Mouse (Mus musculus) cerebellum, adult (tissue): ENCODE results near the gene Acoxl.
"Not testable (repeated sequence)": the region's sequence is repeated elsewhere in the genome, so short reads cannot be mapped to it uniquely, and the experiment has no call there.

ENCODE experiments used
- ATAC-seq: cut with Nextera tagmentation; 2 replicates; pipeline ENCODE4 v1.9.2; 2017; ENCODE audit warnings: mild to moderate bottlenecking, moderate library complexity, mixed read lengths; ENCODE audit not compliant: insufficient number of reproducible peaks, low FRiP score, low TSS enrichment

The Acoxl gene

DNA sequence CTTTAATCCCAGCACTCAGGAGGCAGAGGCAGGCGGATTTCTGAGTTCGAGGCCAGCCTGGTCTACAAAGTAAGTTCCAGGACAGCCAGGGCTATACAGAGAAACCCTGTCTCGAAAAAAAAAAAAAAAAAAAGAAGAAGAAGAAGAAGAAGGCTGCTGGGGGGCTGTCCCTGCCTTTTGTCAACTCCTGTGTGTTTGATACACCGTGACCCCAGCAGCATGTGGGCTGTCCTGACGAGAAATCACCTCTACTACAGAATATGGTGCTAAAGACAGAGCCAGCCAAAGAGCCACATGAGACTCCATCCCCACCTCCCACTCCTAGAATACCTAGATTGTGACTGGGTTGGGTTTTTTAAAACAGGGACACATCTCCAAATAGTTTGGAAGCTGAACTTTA is 259.4 kb downstream of the Acoxl start:
- not testable (repeated sequence) for ATAC-seq

DNA sequence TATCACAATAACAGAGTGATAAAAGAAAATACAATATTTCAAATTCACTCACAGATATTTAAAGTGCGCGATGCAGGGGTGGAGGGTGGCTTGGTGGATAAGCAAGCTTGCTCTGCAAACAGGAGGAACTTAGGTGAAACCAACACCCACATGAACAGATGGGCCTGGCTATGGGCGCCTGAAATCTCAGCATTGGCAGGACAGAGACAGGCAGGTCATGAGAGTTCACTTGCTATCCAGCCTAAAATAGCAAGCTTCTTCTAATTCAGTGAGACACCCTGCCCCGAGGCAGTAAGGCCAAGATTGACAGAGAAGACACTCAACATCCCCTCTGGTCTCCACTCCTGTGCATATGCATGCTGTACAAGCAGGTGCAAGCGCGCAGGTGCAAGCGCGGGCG is 263.4 kb downstream of the Acoxl start:
- no peak for ATAC-seq

DNA sequence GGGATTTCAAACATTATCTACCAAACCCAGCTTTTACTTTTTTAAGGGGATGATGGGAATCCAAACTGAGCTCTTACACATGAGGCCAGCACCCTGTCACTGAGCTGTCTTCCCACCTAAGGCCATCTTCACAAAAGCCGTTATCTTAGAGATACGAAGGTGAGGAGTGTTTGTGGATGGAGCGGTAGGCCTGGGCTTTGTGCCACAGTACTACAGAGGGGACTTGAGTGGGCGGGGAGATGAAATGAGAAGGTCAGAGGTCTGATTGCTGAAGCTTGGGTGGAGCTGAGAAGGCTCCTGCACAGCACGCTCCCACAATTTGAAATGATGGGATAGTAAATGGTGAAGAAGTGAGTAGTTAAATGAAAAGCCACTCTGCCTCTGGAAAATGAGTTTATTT is 266.1 kb downstream of the Acoxl start:
- ATAC-seq, result no peak

DNA sequence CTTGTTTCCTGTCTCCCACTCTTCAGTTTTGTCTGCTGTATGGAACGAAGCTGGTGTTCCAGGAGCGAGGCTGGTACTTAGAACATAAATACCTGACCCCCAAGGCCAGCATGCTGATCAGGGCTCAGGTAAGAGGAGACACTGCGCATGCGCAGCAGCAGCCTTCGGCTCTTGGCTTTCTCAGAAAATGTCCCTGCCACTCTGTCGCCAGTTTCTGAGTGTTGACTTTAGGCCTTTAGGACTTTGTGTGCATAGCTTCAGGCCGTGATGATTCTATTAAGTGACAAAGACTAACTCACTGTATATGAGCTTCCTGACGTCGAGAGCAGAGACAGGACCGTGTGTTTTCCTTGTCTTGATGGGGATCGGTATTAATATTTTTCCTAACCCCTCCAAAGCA is 267.0 kb downstream of the Acoxl start:
- ATAC-seq, result no peak

DNA sequence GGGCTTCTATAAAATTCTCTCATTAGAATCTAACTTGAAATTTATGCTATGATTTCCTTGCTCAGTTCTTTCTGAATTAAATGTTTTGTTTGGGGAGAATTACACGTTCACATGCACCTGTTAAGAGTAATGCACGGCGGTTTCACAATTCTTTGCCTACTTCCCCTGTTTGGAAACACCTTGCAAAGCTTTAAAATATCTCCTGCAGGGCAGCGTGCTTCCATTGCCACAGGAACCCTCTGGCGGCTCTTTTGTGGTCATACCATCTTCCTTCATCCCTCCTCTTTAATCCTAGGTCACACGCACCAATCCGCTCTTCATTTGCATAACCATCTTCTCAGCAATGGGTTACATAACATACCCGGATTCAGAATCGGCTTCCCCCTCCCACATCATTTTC is 272.9 kb downstream of the Acoxl start:
- ATAC-seq, result no peak

DNA sequence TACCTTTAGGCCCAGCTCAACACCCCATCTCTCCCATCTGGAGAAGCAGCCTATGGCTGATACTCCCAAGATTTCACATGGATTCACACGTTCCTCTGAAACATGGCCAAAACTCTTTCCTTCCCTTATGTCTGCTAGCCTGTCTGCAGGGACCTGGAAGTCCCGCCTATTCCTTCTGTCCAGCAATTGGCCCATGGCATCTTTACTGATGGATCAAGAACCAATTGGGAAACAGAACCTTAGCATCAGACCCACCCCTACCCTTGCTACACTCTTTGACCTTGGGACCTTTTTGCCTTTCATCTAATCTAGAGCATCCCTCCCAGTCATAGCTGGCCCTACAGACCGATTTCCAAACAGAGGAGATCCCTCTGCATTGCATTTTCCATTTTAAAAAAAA is 275.9 kb downstream of the Acoxl start:
- ATAC-seq, result no peak

DNA sequence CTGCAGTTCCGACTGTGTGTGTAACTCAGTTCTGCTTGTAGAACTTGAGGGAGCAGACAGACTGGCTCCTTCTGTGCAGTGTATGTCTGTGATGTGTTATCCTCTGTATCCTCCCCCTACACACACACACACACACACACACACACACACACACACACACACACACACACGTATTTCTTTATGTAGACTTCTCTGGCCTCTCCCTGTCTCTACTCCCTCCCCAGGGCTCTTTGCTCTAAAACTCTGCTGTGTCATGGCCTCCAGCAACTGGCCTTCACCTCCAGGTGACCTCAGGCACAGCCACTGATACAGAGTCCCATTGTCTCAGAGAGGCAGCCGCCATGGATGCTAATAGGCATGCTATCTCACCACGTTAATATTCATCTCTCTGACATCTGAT is 276.9 kb downstream of the Acoxl start:
- ATAC-seq, result no peak

DNA sequence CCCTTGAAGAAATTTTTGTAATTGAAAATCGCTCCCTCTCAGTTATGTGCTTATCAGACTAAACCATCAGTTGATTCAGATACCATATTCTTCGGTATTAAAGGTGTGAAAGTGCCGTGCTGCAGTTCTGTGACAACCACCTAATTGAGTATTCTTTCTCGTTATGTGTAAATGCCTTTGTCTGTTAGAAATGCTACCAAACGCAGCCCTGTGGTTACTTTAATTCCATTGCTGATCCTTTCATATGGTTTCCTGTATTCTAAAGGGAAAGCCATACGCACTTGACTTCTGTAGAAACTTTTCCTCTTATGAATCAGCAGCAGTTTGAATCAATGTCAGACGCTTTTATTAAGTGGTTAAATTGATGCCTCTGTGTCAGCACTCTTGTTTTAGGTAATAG is 278.9 kb downstream of the Acoxl start:
- no peak for ATAC-seq

DNA sequence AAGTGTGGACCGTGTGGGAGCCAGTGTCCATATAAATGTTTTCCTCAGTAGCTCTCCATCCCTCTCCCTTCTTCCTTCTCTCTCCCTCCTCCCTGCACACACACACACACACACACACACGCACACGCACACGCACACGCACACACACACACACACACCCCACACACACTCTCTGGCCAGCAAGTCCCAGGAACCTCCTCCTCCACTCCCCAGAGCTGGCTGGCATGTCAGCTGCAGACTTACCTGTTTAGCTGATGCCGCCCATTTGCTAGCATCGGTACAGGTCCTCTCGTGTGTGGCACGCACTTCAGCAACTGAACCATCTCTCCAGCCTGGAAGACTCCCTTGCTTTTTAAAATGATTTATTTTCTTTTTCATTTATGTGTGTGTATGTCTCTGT is 280.3 kb downstream of the Acoxl start:
- no peak for ATAC-seq

DNA sequence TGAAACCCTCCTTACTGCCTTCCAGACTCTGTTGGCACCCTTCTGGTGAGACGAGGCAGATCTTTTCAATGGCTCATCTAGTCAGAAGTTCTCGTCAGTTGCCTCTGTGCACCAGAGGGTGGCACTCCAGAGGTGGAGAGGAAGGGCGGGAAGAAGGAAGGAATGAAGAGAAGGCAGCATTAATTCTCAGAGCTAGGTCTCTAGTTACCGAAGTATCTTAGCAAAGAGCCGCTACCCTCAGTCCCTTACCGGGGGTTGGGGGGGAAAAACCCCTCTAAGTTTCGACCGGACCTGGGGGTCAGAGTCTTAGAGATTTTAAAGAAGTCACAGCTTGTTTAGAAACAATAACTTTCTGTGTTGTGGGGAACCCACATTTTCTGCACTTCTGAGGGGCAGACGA is 283.8 kb downstream of the Acoxl start:
- no peak for ATAC-seq

DNA sequence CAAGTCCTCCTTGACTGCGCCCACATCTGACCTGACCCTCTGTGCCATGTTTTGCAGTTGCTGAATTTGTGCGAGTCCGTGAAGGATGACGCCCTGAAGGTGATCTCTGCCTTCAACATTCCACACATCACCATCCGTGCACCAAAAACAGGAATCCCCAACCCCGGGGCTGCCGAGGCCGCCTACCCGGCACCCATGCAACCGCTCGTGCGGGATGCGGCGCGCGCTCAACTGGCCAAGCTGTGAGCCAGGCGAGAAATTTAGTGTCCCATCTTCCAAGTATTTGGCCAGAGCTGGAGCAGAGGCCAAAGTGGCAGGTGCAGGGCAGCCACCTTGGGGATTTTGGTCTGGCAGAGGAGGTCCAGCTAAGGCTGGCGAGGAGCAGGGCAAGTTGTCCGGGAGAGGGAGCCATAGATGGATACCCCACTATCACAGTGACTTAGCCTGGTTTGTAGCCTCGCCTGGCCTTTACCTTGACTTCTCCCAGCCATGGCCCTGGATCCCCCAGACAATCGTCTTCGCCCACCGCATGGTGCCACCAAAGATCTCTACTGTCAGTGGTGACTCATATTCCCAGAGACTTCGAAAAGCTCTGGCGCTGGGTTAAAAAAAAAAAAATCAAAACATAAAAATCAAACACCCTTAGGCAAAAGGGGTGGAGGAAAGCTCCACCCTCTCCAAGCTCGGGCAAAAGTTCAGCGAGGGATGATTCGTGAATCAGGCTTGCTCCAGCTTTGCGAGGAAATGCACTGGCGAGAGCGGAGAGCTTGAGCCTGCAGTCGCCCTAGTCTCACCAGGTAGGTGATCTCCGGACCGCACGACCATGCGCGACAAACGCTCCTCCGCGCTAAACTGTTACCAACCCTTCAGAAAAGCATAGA is 284.5 kb downstream of the Acoxl start:
- ATAC-seq, result no peak

DNA sequence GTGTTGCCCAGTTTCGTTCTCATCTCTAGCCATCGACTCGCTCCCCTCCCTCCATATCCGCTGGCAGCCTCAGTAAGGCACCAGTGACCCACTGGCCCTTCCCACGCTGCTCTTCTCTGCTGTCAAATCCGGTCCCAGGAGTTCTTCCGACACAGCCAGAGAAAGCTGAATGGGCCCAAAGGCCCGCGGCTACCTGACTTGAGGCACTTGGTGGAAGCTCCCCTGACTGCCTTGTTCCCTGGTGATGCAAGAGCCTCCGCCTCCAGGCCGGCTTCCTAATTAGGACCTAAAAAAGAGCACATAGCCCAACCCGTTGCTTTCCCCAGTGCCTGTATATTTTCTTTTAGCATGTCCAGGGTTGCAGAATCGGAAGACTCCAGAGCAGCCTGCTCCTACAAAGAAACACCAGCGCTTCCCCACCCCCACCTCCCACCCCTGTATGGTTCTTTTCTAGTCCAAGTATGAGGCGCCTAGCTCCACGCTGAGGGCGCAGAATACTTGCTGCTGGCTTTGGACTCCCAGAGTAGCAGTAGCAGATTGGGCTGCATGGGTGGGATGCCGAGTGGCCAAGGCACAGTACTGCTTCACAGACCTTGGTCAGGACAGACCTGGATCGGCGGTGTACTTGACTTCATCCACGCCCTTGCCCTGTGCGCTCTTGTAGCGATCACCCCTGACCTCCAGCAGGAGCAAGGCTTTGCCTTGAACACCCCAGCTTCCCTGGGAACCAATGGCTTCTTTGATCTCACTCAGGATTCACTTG is 285.4 kb downstream of the Acoxl start:
- no peak for ATAC-seq

DNA sequence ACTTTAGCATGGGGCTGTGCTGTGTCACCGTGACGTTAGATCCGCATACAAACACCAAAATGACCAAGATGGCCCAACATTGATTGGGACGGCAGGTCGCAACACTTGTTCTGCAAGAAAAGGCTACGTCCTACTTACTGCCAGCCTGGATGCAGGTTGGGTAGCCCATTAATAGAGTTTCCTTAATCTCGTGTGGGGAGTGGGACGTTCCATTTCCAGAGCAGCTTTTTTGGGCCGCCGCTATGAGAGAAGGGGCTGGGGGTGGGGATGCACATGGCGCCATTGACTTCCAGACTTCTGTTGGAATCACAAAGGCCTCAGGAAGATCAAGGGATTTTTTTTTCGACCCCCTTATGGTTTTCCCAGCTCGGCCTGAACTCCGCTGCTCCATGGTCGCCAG is 286.0 kb downstream of the Acoxl start:
- no peak for ATAC-seq

DNA sequence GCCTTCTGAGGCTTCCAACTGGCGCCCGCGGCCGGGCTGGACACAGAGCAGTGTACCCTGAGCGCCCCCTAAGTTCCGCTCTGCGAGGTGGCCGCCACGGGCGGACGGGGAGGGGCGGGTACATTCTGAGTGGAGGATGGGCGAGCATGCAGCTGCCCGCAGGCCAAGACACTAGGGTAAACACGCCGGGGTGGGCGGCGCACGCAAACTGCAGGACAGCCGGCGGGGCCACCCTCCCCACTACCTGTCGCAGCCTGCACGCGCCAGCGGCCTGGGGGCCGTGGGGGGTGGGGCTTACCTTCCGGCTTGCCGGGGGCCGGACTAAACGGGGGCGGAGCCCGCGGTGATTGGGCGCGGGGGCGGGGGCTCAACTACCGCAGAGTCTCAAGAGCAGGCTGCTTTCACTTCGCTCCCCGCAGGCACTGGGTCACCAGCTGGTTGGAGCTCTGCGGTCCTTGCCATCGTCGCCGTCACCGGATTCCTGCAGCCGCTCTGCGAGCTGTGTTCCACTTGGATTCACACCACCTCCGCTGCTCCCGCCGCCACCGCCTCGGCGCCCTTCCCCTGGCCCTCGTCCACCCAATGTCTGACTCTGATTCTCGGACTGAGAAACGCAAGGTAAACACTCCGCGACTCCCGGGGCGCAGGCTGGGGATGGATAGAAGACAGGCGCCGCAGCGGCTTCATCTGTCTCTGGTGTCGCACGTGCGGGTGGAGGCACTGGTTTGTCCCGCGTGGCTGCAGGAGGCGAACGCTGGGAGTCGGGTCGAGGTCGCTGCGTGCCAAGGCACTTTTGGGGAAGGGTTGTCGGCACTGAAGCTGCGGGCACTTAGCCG is 287.2 kb downstream of the Acoxl start, which contains the start of gene Bcl2l11:
Gene Bcl2l11 (plus strand): TSS at position 404 of the 836 bp plus-strand sequence.
- peak; percentile 27 for ATAC-seq

DNA sequence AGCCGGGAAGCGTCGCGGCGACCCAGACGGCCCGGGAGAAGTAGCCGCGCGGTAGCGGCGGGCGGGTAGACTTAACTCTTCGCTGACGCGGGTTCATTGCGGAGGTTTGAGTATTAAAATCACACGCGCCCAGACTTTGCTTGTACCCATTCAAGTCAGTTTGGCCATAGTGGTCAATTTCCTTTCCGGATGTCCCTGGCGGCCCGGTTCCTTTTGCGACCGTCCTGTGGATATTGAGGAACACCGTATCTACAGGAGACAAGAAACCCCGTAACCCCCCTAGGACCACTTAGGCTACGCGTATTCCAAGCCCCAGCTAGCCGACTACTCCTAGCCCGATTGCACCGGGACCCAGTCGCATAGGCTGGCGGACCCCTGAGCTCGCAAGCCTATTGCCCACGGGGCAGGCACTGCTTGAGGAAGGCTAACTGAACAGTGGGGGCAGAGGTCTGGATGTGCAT is 287.9 kb downstream of the Acoxl start:
- 0 out of 2 replicates have a peak, but pooled peaks have one; percentile 1 for ATAC-seq

DNA sequence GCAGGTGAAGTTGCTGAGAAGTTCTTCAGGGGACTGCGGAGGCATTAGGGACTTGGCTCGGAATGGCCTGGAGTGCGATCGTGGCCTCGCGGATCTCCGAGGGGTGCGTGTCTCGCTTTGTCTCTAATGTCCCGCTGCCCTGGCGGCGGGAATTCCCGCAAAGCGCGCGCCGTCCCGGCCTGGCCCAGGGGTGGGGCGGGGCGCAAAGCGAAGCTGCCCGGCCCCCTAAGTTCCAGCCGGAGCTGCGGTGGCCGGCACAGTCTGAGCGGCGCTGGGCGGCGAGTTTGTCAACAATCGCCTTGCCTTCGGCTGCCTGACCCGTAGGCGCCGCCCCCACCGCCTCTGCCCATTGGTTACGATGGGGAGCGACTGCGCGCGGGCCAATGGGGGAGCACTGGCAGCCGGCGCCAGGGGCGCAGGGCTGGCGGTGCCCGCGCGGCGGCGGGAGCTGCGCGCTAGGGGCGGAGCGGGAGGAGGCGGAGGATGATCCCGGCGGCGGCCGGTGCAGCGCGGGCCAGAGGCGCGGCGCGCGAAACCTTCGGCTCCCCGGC is 288.5 kb downstream of the Acoxl start:
- ATAC-seq, result peak; percentile 84

DNA sequence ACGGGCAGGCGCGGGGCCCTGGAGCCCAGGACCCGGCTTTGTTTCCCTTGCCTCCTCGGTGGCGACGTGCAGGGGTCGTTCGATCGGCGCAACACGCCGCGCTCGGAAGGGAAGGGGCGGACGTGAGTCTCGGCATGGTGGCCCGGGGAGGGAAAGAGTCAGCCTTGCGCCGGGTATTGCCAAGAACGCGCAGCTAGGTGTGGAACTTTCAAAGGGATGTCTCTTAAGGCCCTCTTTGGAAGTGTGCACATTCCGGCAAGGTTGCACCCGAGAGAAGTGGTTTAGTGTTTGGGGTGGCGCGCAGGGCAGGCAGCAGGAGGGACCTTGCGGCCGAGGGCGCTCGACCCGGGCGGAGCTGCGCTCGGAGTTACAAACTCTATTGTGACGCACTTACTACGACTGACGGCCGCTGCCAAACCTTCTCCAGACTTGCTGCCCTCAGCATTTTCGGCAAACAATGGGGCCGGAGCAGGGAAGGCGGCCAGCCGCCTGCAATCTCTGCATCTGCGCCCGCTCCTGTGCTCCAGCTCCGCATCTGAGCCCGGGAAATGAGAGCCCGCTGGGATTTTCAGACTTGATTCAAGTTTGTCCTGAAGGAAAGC is 289.1 kb downstream of the Acoxl start:
- ATAC-seq, result peak; percentile 1; the same call in 1 of the 2 replicates

DNA sequence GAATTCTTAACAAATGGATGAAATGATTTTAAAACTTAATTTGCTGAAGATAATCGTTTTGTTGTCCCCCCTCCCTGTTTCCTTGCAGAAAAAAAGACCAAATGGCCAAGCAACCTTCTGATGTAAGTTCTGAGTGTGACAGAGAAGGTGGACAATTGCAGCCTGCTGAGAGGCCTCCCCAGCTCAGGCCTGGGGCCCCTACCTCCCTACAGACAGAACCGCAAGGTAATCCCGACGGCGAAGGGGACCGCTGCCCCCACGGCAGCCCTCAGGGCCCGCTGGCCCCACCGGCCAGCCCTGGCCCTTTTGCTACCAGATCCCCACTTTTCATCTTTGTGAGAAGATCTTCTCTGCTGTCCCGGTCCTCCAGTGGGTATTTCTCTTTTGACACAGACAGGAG is 289.9 kb downstream of the Acoxl start:
- no peak for ATAC-seq

DNA sequence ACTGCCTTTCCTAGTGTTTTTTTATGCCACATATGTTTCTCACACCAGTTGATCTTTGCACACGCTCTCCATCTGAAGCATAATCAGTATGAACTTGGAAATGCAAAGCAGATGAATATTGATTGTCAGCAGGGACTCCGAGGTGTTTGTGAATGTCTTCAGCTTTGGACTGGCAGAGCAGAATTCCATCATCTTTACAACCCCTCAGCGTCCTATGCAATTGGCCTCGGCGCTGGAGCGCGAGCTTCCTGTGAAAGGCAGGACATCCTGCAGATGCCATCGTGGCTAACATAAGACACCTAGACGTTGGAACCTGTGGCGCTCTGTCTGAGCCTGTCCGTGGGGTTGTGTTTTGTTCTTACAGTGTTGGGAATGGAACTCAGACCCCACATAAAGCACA is 292.8 kb downstream of the Acoxl start:
- ATAC-seq, result no peak

DNA sequence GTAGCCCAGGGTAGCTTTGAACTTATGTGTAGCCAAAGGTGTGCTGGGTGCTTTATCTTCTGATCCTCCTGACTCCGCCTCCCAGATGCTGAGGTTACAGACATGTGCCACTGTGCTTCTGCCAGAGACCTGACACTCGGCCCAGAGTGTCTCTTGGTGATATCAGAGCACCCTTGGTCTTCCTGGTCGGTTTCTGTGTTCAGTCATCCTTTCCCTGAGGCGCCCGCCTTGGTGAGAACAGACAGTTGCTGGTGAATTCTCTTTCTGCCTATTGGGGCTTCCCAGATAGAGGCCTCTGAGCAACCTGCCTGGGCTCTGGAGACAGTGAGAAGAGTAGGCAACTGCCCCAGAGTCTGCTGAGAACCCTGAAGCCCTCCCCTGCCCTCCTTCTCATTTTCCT is 294.0 kb downstream of the Acoxl start:
- no peak for ATAC-seq
